Comparison of ENCODE assay signal across 16 mouse cellular contexts in the genomic region with DNA sequence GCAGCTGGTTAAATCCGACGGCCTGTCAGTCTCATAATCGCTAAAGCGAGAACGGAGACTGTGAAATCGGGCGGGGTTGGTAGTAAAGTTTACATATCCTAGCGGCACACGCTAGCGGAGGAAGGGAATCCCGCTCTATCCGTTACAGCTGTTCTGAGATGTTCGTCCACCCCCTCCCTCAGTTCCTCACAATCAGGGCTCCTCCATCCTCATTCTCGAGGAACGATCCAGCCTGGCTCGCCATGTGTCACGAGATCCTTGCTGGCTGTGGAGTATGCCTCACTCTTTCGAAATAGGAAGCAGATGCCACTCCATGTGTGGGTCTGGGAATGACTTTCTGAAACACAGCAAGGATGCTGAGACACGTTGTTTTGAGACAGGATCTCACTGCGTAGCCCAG. TPM values are rescaled to one million over a fixed set of nuclear protein-coding genes. Genes with fewer than 3 reads are reported as not detected.
DNase-seq lines count a peak whose midpoint lies in the region; ATAC-seq and TF ChIP-seq lines count a peak whose summit lies in the region.
"Had no signal": no experiment of that assay in that cellular context is flagged by ENCODE, and none has a peak within 500 bp of the region (broad histone marks: within the 10 kb centered on the region; RNA-seq: fewer than 3 reads in every experiment).

No protein-coding gene starts in this region.

- intact Hi-C loops in left cerebral cortex, adult 2 months (cut with DNase I) = no loop called here

- H3K27me3 ChIP-seq in embryonic facial prominence, embryonic 14.5 days (replicated peaks; ENCODE audit: control insufficient read depth, insufficient read depth, low read length) = no peaks in the 10 kb centered on the region
- no peaks in the 10 kb centered on the region for H3K27me3 ChIP-seq in lung, postnatal 0 days (replicated peaks; ENCODE audit: insufficient read depth, low read length)
- H3K27me3 ChIP-seq: heart, embryonic 13.5 days; kidney, embryonic 15.5 days; liver, embryonic 15.5 days had no signal

- WGBS in embryonic facial prominence, embryonic 14.5 days = 57% methylated on average over 20 of the region's 20 CpGs
- WGBS in lung, postnatal 0 days = 87% methylated on average over 20 of the region's 20 CpGs

- H3K4me3 ChIP-seq in left cerebral cortex, adult 2 months = no peak overlapping the region
- H3K4me3 ChIP-seq in embryonic facial prominence, embryonic 14.5 days (ENCODE audit: low read depth, low read length) = no peak overlapping the region
- no peak overlapping the region for H3K4me3 ChIP-seq in lung, postnatal 0 days (ENCODE audit: low read depth, low read length)
- H3K4me3 ChIP-seq: erythroblast, embryonic 14.5 days; heart, embryonic 13.5 days; hindbrain, embryonic 10.5 days; kidney, embryonic 15.5 days; liver, embryonic 15.5 days had no signal

- no peak for TF ChIP-seq CTCF in left cerebral cortex, adult 2 months (IDR thresholded peaks at IDR 0.05)
- TF ChIP-seq CTCF in lung, postnatal 0 days (IDR thresholded peaks at IDR 0.05) = no peak

- H3K4me2 ChIP-seq in embryonic facial prominence, embryonic 14.5 days (ENCODE audit: low read depth, low read length) = no peak overlapping the region
- H3K4me2 ChIP-seq in lung, postnatal 0 days (replicated peaks; ENCODE audit: low read depth, low read length) = no peak overlapping the region
- H3K4me2 ChIP-seq: heart, embryonic 13.5 days; kidney, embryonic 15.5 days; liver, embryonic 15.5 days had no signal

- ATAC-seq in embryonic facial prominence, embryonic 14.5 days (ENCODE audit: low read depth) = peak; percentile 68
- ATAC-seq in lung, postnatal 0 days = no peak
- ATAC-seq: inflammation-experienced regulatory T-cells, adult 6 months had no signal

- no peak for TF ChIP-seq EP300 in lung, postnatal 0 days (IDR thresholded peaks at IDR 0.05)

- no peak overlapping the region for H3K9ac ChIP-seq in embryonic facial prominence, embryonic 14.5 days (ENCODE audit: low read depth, low read length)
- no peak overlapping the region for H3K9ac ChIP-seq in lung, postnatal 0 days (replicated peaks; ENCODE audit: low read depth)
- H3K9ac ChIP-seq: heart, embryonic 13.5 days; kidney, embryonic 15.5 days; liver, embryonic 15.5 days had no signal

- no peaks in the 10 kb centered on the region for H3K9me3 ChIP-seq in embryonic facial prominence, embryonic 14.5 days (ENCODE audit: control insufficient read depth, low read length)
- no peaks in the 10 kb centered on the region for H3K9me3 ChIP-seq in lung, postnatal 0 days (ENCODE audit: low read length)
- H3K9me3 ChIP-seq: heart, embryonic 13.5 days; hindbrain, embryonic 10.5 days; kidney, embryonic 15.5 days; liver, embryonic 15.5 days had no signal

- no peak overlapping the region for H3K27ac ChIP-seq in left cerebral cortex, adult 2 months
- H3K27ac ChIP-seq in embryonic facial prominence, embryonic 14.5 days (replicated peaks; ENCODE audit: low read depth, low read length) = peak overlapping the region; percentile 25
- no peak overlapping the region for H3K27ac ChIP-seq in lung, postnatal 0 days (ENCODE audit: low read length)
- H3K27ac ChIP-seq: heart, embryonic 13.5 days; hindbrain, embryonic 10.5 days; kidney, embryonic 15.5 days; liver, embryonic 15.5 days had no signal

- no peaks in the 10 kb centered on the region for H3K4me1 ChIP-seq in embryonic facial prominence, embryonic 14.5 days (ENCODE audit: control insufficient read depth, insufficient read depth, low read length)
- H3K4me1 ChIP-seq in lung, postnatal 0 days (ENCODE audit: insufficient read depth, low read depth, low read length) = no peaks in the 10 kb centered on the region
- H3K4me1 ChIP-seq: hindbrain, embryonic 10.5 days; kidney, embryonic 15.5 days; liver, embryonic 15.5 days had no signal

- peak; percentile 39 to 54 for DNase-seq in left cerebral cortex, adult 18-20 months (ENCODE audit: low spot score in 2 of 2)
- DNase-seq in left cerebral cortex, adult 2 months (ENCODE audit: extremely low spot score in 1 of 2, low spot score in 2 of 2) = no peak
- DNase-seq in embryonic facial prominence, embryonic 14.5 days (ENCODE audit: low spot score) = peak; percentile 85
- DNase-seq in layer of hippocampus, postnatal 10 days (ENCODE audit: low spot score in 2 of 2) = peak; percentile 31 to 41
- peak; percentile 40 for DNase-seq in right cerebral cortex, postnatal 14 days
- DNase-seq in lung, postnatal 0 days (ENCODE audit: low spot score) = no peak
- no peak for DNase-seq in cerebellum, postnatal 25 days
- DNase-seq: cerebellum, adult 18-20 months had no signal

- peaks cover 51% of the 10 kb centered on the region for H3K36me3 ChIP-seq in embryonic facial prominence, embryonic 14.5 days (ENCODE audit: control insufficient read depth, insufficient read depth, low read length)
- H3K36me3 ChIP-seq in lung, postnatal 0 days (ENCODE audit: insufficient read depth, low read length) = peaks cover 29% of the 10 kb centered on the region

RNA-seq across cellular contexts. Expression of gene Srsf2, which starts 21.1 kb away (rescaled TPM):
- 100 to 1,000 TPM; 155 to 157 TPM for total RNA-seq in left cerebral cortex, adult 18-20 months (2021)
- total RNA-seq in left cerebral cortex, adult 2 months (2021) = 100 to 1,000 TPM; 150 to 158 TPM
- 663 and 697 TPM in 2 replicates for polyA plus RNA-seq in embryonic facial prominence, embryonic 14.5 days (2014; fragmentation: Nextera tagmentation; extraction: Ambion mirVana)
- 100 to 1,000 TPM; 217 to 239 TPM for total RNA-seq in layer of hippocampus, postnatal 10 days (2021)
- polyA plus RNA-seq in lung, postnatal 0 days (2015; fragmentation: Nextera tagmentation; extraction: Ambion mirVana) = 419 and 421 TPM in 2 replicates

RNA-seq across cellular contexts. Expression of gene Mfsd11, which starts 21.7 kb away (rescaled TPM):
- 10 to 100 TPM; 40.3 to 44.9 TPM for total RNA-seq in left cerebral cortex, adult 18-20 months (2021)
- 10 to 100 TPM; 39.3 to 41.8 TPM for total RNA-seq in left cerebral cortex, adult 2 months (2021)
- 42.8 and 43.9 TPM in 2 replicates for polyA plus RNA-seq in embryonic facial prominence, embryonic 14.5 days (2014; fragmentation: Nextera tagmentation; extraction: Ambion mirVana)
- total RNA-seq in layer of hippocampus, postnatal 10 days (2021) = 10 to 100 TPM; 42.6 to 43.3 TPM
- polyA plus RNA-seq in lung, postnatal 0 days (2015; fragmentation: Nextera tagmentation; extraction: Ambion mirVana) = 37.9 and 44.7 TPM in 2 replicates

RNA-seq across cellular contexts. Expression of gene Jmjd6, which starts 30.7 kb away (rescaled TPM):
- total RNA-seq in left cerebral cortex, adult 18-20 months (2021) = 10 to 100 TPM; 28.3 to 31.3 TPM
- total RNA-seq in left cerebral cortex, adult 2 months (2021) = 10 to 100 TPM; 29.7 to 35.9 TPM
- polyA plus RNA-seq in embryonic facial prominence, embryonic 14.5 days (2014; fragmentation: Nextera tagmentation; extraction: Ambion mirVana) = 72.9 and 74.8 TPM in 2 replicates
- 10 to 100 TPM; 30.4 to 31.4 TPM for total RNA-seq in layer of hippocampus, postnatal 10 days (2021)
- 37.0 and 37.8 TPM in 2 replicates for polyA plus RNA-seq in lung, postnatal 0 days (2015; fragmentation: Nextera tagmentation; extraction: Ambion mirVana)

RNA-seq across cellular contexts. Expression of gene Mettl23, which starts 30.9 kb away (rescaled TPM):
- total RNA-seq in left cerebral cortex, adult 18-20 months (2021) = 10 to 100 TPM; 23.8 to 25.8 TPM
- 10 to 100 TPM; 23.9 to 26.3 TPM for total RNA-seq in left cerebral cortex, adult 2 months (2021)
- polyA plus RNA-seq in embryonic facial prominence, embryonic 14.5 days (2014; fragmentation: Nextera tagmentation; extraction: Ambion mirVana) = 75.8 and 77.4 TPM in 2 replicates
- total RNA-seq in layer of hippocampus, postnatal 10 days (2021) = 10 to 100 TPM; 32.5 to 33.7 TPM
- polyA plus RNA-seq in lung, postnatal 0 days (2015; fragmentation: Nextera tagmentation; extraction: Ambion mirVana) = 62.3 and 65.2 TPM in 2 replicates

RNA-seq across cellular contexts. Expression of gene Mgat5b, which starts 44.7 kb away (rescaled TPM):
- total RNA-seq in left cerebral cortex, adult 18-20 months (2021) = 10 to 100 TPM; 82.9 to 85.7 TPM
- total RNA-seq in left cerebral cortex, adult 2 months (2021) = 10 to 100 TPM; 80.0 to 92.0 TPM
- 1.1 and 1.6 TPM in 2 replicates for polyA plus RNA-seq in embryonic facial prominence, embryonic 14.5 days (2014; fragmentation: Nextera tagmentation; extraction: Ambion mirVana)
- 10 to 100 TPM; 58.3 to 65.9 TPM for total RNA-seq in layer of hippocampus, postnatal 10 days (2021)
- not detected in 2 replicates for polyA plus RNA-seq in lung, postnatal 0 days (2015; fragmentation: Nextera tagmentation; extraction: Ambion mirVana)
- total RNA-seq: monocyte, adult 5-6 weeks had no signal
- polyA plus RNA-seq: C2C12; erythroblast, embryonic 14.5 days; inflammation-experienced regulatory T-cells, adult 6 months; liver, embryonic 15.5 days had no signal

Comparison
In these comparisons a context has a peak if more than half of its experiments do, and no peak if none do; other contexts are left out.
1. DNase-seq: peak in left cerebral cortex, adult 18-20 months (2 of 2), embryonic facial prominence, embryonic 14.5 days (single experiment), layer of hippocampus, postnatal 10 days (2 of 2) and right cerebral cortex, postnatal 14 days (single experiment); none in left cerebral cortex, adult 2 months (0 of 2), lung, postnatal 0 days (single experiment) and cerebellum, postnatal 25 days (0 of 2).